Mouse (Mus musculus) lung, adult 18-20 months (tissue): ENCODE measurements at regions not wholly inside any gene's neighbourhood (a gene's known extent, or its start where the extent isn't known, plus 50 kb on each side); places are given as distances from the start of the nearest gene placed in this dataset.

Experiments used
- DNase-seq, 2 experiments: peaks; one replicate each; pipeline ENCODE4 v3.0.0; 2022; ENCODE audit warnings: mixed read lengths in 2 of 2

GRCm38 (mm10) chr3:137105930-137106329 lies 234.9 kb upstream of the Emcn start:
- DNase-seq, result no peak

DNA sequence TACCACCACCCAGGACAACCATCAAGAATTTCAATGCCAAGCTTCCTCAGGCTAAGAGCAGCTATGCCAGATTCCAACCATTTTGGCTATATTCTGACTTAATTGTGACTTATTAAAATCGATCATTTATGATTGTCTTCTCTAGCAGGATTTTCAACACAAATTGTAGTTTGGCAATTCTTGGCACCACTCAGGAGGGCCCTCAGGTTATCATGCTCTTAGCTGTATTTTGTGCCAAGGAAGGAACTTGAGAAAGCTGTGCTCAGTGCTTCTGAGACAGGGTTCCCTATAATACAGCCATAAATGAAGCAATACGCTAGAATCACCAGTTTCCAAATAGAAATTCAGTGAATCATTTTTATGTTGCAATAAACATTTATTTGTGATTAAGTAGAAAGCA lies 232.7 kb upstream of the Emcn start:
- no peak for DNase-seq

DNA sequence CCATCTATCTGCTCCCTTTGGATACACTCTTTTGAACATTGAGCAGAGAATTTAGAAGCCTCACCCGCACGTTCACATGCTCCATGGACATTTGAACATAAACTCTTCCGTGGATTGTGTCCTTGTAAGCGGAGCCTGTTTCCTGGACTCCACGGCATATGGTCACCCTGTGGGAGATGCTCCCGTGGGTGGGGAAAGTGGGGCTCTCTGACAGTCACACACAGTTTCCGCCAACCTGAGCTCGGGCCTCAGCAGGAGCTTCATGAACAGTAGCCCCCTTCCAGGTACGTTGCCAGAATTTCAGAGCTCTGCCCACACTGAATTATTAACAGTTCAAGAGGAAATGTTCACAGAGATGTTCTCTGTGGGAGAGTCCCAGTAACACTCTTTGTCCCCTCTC lies 231.1 kb upstream of the Emcn start:
- DNase-seq, result no peak

DNA sequence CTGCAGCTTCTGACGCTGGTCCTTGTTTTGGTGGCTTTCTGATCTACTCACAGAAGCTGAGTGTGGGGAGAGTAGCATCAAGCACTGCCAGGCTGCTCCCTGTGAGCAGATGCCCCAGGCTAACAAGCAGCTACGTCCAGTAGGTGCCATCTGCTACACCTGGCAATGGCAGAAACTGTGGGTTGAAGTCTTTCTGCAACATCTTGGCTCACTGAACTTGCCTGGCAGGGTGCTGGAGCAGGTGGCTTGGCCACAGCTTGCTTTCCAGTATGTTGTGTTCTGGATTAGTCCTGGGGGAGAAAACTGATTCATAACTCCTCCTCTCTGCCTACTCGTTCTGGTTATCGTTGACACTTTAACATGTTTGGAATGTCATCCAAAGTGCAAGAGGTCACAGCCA lies 230.4 kb upstream of the Emcn start:
- DNase-seq, result no peak

GRCm38 (mm10) chr3:137129967-137130366 lies 210.9 kb upstream of the Emcn start:
- DNase-seq, result no peak

- no peak for DNase-seq
Measured at GRCm38 (mm10) chr3:137142041-137142440, 198.8 kb upstream of the Emcn start.

- DNase-seq, result no peak
Measured at GRCm38 (mm10) chr3:137146062-137146461, 194.8 kb upstream of the Emcn start.

DNA sequence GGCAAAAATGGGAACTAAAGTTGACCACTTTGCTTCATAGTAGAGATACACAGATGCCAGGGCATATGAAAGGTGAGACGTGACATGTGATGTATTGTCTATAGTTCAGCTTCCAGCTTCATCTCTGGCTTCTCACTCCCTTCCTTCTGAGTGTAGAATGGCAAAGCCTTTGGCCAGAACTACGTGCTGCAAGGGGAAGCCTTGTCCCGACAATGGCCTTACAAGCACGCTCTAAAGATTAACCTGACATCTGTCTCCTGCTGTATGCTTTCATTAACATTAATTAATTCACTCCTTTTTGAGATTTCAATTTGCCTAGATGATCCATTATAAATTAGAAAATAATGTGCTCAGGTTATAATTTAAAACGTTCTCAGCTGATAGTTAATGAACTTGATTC lies 193.5 kb upstream of the Emcn start:
- DNase-seq, result no peak

GRCm38 (mm10) chr3:137150414-137151010 lies 190.4 kb upstream of the Emcn start:
- DNase-seq, result peak; percentile 70 to 77

DNA sequence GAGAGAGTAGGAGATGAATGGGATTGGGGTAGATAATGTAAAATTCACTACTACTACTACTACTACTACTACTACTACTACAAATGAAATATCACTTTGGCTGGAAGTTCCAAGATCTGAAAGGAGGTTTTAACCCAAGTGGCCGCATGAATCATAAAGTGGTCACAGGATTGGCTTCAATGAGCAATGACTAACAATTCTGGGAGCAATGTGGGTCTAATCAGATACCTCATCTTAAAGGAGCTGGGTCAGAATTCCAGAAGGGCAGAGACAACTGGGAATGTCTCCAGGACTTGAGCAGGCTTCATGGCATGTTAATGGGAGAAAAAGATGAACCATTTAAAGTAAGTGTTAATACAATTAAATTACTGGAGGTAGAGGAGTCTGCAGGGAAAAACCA lies 189.4 kb upstream of the Emcn start:
- no peak for DNase-seq

DNA sequence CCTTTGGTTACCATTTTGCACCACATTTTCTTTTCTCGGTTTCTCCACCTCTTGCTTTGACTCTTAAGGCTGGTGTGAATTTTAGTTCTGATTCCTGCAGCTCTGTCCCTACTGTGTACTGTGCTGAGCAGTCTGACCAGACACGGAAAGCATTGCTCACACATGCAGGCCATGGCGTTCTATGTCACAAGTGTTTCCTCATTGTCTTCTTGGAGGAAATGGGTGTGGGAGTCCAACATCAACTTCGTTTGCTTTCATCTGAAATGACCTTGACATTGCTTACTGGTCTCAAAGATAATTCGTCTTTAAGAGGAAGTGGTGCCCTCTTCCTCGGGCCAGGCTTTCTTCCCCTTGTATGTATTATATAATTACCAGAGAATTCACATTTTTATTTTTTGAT lies 187.6 kb upstream of the Emcn start:
- peak; percentile 4 to 35 for DNase-seq

DNA sequence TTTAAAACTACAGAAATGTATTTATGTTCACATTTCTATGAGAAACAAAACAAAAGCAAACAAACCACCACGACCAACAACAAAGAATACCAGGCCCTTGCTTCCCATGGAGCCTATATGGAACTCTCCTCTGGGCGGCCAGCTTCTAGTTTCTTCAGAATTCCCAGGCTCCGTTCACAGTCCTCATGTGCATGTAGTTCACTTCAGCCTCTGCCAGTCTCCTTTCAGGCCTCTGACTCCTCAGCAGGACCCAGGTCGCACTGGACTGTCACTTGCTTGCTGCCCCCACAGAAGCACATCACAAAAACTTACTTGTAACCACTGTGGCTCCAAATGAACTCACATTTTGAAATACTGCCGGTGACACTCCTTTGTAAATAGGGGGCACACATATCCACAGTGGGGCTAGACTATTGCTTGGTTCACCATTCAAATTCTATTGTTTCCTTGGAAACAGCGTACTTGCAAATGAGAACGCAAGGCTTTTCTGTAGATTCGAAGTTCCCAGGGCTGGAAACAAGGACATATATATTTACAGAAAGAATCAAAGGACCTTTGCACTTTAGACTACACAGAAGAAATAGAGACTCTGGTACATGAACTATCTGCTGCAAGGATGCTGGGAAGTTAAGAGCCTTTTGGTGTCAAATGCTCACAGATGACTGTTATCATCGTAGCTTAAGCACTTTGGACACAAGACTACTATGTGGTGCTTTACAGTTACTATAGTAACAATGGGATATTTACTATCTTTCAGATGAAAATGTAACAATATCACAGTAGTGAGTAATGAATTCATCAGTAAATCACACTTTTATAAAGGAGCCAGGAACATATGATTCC lies 186.4 kb upstream of the Emcn start:
- DNase-seq, result no peak

- no peak for DNase-seq
Measured at GRCm38 (mm10) chr3:137155043-137155404, 185.8 kb upstream of the Emcn start.

GRCm38 (mm10) chr3:137156250-137156975 lies 184.5 kb upstream of the Emcn start:
- DNase-seq, result no peak

- DNase-seq, result no peak
Measured at GRCm38 (mm10) chr3:137189035-137189434, 151.8 kb upstream of the Emcn start.

DNA sequence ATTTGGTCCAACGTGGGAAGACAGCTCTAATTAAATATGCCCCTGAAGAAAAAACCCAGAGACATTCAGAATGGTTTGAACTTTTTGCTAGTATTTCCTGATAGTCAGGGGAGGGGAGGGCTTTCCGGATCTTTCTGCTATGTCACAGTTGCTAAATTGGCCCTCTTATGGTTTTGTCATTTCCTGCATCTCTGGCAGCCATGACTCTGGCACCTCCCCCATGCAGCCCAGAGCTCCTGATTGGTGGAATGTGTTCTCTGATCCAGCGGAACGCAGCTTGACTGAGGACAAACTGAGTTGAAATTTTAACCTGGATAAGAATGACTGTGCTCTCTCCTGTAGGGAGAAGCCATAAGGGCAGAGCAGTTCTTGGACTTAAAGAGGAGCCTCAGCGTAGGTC lies 150.4 kb upstream of the Emcn start:
- DNase-seq, result no peak

- DNase-seq, result no peak
Measured at GRCm38 (mm10) chr3:137191009-137191408, 149.9 kb upstream of the Emcn start.

GRCm38 (mm10) chr3:137193873-137194272 lies 147.0 kb upstream of the Emcn start:
- no peak for DNase-seq

DNA sequence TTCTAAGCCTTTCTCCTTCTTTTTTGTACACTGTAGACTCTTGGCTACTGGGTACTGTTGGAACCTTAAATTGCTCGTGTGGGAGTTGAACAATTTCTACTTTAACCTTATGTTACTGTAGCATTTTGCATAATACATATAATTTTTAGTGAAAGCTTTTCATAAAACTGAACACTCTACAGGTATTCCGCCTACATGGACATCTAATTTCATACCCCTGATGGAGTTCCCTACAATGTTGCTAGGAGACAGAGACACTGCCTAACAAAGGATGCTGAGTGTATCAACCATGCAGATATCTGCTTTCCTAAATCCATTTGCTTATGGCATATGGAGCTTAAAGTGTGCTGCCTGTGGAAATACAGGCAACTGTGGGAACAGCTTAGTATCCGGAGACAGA lies 129.2 kb upstream of the Emcn start:
- DNase-seq, result no peak

DNA sequence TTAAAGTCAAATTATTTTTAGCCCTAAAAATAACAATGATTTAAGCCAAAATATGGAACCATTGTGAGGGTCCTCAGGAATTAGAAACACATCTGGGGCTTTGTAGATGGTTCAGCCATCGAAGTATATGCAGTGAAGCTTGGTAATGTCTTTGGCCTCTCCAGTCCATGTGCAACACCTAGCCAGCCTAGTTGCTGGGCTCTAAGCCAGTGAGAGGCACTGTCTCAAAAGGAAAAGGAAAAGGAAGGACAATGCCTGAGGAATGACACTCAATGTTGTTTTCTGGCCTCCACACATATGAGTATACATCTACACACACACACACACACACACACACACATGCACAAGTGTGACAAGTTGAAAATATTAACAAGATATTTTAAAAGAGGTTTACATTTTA lies 124.8 kb upstream of the Emcn start:
- no peak for DNase-seq

- DNase-seq, result no peak
Measured at GRCm38 (mm10) chr3:137217245-137217644, 123.6 kb upstream of the Emcn start.

GRCm38 (mm10) chr3:137217926-137218325 lies 122.9 kb upstream of the Emcn start:
- DNase-seq, result no peak

DNA sequence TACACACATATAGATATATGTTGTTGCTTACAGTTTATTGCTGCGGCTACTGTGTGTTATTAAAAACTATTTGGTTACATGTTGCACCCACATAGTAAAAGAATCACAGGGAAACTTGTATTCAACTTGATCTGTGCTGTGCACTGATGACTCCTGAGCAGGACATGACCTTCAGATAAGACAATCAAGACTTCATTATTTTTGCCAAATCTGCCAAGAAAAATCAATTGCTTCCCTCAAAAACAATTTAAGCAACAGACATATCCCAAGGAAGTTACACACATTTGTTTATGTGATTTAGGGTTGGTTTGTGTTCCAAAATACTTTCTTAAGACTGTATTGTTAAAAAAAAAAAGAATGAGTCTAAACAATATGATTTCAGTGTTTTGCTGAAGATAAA lies 114.7 kb upstream of the Emcn start:
- no peak for DNase-seq
